Mouse (Mus musculus): ENCODE measurements around the gene Esx1. TPM values are rescaled to one million over a fixed set of nuclear protein-coding genes. Genes with fewer than 3 reads are reported as not detected.

Esx1 gene
- polyA plus RNA-seq, 1 experiment from 2014 or later, result not detected

- H3K4me2 ChIP-seq, result peak overlapping the region; percentile 44
- no peaks in the 10 kb centered on the region for H3K4me1 ChIP-seq
- H3K9me3 ChIP-seq, result no peaks in the 10 kb centered on the region
- 0 out of 2 replicates have a peak overlapping the region, but pooled peaks have one; percentile 4 for H3K4me3 ChIP-seq
- no peaks in the 10 kb centered on the region for H3K36me3 ChIP-seq
- ATAC-seq (ENCODE audit: insufficient number of reproducible peaks, insufficient read depth, low FRiP score, low TSS enrichment, low read depth), result 0 out of 2 replicates have a peak, but pooled peaks have one; percentile 52
- H3K27ac ChIP-seq, result no peak overlapping the region
- 33% methylated on average over 52 of the region's 52 CpGs for WGBS
- peaks cover 88% of the 10 kb centered on the region for H3K27me3 ChIP-seq
- no peak overlapping the region for H3K9ac ChIP-seq
Observed at GRCm38 (mm10) chrX:137119675-137120423, 2.0 kb downstream of the Esx1 start.

DNA sequence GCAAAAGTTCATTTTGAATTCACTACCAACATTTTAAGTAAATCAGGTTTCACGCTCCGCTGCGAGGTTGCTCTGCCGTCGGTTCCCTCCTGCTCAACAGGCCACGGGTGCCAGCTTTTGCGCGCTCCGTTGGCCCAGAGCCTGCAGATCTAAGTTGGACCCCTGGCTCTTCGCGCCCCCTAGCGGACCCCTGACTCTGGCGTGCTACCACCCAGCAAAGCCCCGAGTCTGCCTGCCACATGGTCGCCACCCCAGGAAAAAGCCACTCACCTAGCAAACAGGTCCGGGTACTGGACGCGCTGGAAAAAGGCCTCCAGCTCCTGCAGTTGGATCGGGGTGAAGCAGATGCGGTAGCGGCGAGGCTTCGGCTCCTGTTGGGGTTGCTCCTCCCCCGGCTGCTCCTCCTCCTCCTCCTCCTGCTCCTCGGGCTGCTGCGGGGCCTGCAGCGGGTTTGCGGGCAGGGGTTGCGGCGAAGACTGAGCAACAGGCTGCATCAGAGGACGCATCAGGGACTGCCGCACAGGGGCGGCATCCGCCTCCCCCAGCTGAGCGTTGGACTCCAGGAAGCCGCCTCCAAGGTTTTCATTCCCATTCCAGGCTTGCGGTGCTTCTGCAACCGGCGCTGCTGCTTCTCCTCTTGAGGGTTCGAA, 3.7 kb downstream of the Esx1 start:
- 21% methylated on average over 40 of the region's 40 CpGs for WGBS
- ATAC-seq (ENCODE audit: insufficient number of reproducible peaks, insufficient read depth, low FRiP score, low TSS enrichment, low read depth), result no peak
- Histone ChIP-seq H3K4me3 (peak overlapping the region; percentile 22), H3K36me3 (no peaks in the 10 kb centered on the region), H3K4me1 (no peaks in the 10 kb centered on the region), H3K4me2 (peak overlapping the region; percentile 46), H3K9ac (no peak overlapping the region), H3K27ac (no peak overlapping the region), H3K27me3 (peaks cover 89% of the 10 kb centered on the region), H3K9me3 (no peaks in the 10 kb centered on the region)

GRCm38 (mm10) chrX:137106498-137106897, 15.4 kb downstream of the Esx1 start:
- Histone ChIP-seq H3K4me3 (no peak overlapping the region), H3K27ac (no peak overlapping the region), H3K36me3 (no peaks in the 10 kb centered on the region), H3K9me3 (no peaks in the 10 kb centered on the region), H3K27me3 (peaks cover 51% of the 10 kb centered on the region), H3K4me1 (no peaks in the 10 kb centered on the region), H3K9ac (no peak overlapping the region), H3K4me2 (no peak overlapping the region)
- no peak for ATAC-seq (ENCODE audit: insufficient number of reproducible peaks, insufficient read depth, low FRiP score, low TSS enrichment, low read depth)
- WGBS, result 12% methylated on average over 13 of the region's 13 CpGs

- Histone ChIP-seq H3K27me3 (peaks cover 64% of the 10 kb centered on the region), H3K4me2 (no peak overlapping the region), H3K27ac (no peak overlapping the region), H3K9ac (no peak overlapping the region), H3K4me1 (no peaks in the 10 kb centered on the region), H3K36me3 (no peaks in the 10 kb centered on the region), H3K9me3 (no peaks in the 10 kb centered on the region), H3K4me3 (no peak overlapping the region)
- no peak for ATAC-seq (ENCODE audit: insufficient number of reproducible peaks, insufficient read depth, low FRiP score, low TSS enrichment, low read depth)
- 24% methylated on average over 25 of the region's 25 CpGs for WGBS
Observed at GRCm38 (mm10) chrX:137104531-137104930, 17.4 kb downstream of the Esx1 start.

Other genes starting within 250 kb of the Esx1 start
- not detected in 2 replicates for gene H2bfm, start 194.8 kb downstream of the Esx1 start, polyA plus RNA-seq (2015; fragmentation: Nextera tagmentation; extraction: Ambion mirVana)
- gene Tmsb15b2, start 146.6 kb downstream of the Esx1 start, polyA plus RNA-seq (2015; fragmentation: Nextera tagmentation; extraction: Ambion mirVana), result 101 and 117 TPM in 2 replicates
- gene Tmsb15l, start 145.2 kb downstream of the Esx1 start, polyA plus RNA-seq (2015; fragmentation: Nextera tagmentation; extraction: Ambion mirVana), result 5.0 and 11.3 TPM in 2 replicates
- gene Tmsb15b1, start 145.2 kb downstream of the Esx1 start, polyA plus RNA-seq (2015; fragmentation: Nextera tagmentation; extraction: Ambion mirVana), result 45.1 and 49.1 TPM in 2 replicates
- 32.5 and 35.0 TPM in 2 replicates for gene Zcchc18, start 128.9 kb downstream of the Esx1 start, polyA plus RNA-seq (2015; fragmentation: Nextera tagmentation; extraction: Ambion mirVana)
- gene Slc25a53, start 83.8 kb downstream of the Esx1 start, polyA plus RNA-seq (2015; fragmentation: Nextera tagmentation; extraction: Ambion mirVana), result 14.1 and 14.4 TPM in 2 replicates
- gene Fam199x, start 72.5 kb downstream of the Esx1 start, polyA plus RNA-seq (2015; fragmentation: Nextera tagmentation; extraction: Ambion mirVana), result 7.8 and 8.8 TPM in 2 replicates

All from embryonic facial prominence, embryonic 13.5 days (tissue).